Mouse (Mus musculus) liver, adult (tissue): ENCODE data around the gene Slc16a13.
A peak's percentile ranks its signal among the peaks of the same experiment; 100 is the strongest.

Source experiments
- GATA4 ChIP-seq: IDR thresholded peaks from 2 replicates; pipeline ENCODE4 v1.6.1; 2014; ENCODE audit warnings: mild to moderate bottlenecking, low read length; ENCODE audit not compliant: insufficient replicate concordance

Gene Slc16a13

DNA sequence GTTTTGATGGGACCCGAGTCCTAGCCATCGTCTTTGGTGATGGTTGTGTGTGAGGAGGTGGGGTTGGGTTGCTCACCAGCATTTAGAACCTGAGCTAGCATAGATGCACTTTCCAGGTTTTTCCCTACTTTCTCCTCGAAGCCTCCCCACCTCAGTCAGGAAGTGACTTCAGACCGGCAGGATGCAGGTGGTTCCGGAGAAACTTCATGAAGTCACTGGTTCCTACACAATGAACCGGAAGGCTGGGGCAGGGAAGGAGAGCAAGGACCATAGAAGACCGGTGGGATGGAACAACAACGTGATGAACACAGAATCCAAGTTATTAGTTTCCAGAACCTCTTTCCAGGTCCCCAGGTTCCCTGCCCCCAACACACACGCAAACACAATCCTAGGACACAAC is 2.9 kb upstream of the Slc16a13 start:
- TF ChIP-seq GATA4: no peak

DNA sequence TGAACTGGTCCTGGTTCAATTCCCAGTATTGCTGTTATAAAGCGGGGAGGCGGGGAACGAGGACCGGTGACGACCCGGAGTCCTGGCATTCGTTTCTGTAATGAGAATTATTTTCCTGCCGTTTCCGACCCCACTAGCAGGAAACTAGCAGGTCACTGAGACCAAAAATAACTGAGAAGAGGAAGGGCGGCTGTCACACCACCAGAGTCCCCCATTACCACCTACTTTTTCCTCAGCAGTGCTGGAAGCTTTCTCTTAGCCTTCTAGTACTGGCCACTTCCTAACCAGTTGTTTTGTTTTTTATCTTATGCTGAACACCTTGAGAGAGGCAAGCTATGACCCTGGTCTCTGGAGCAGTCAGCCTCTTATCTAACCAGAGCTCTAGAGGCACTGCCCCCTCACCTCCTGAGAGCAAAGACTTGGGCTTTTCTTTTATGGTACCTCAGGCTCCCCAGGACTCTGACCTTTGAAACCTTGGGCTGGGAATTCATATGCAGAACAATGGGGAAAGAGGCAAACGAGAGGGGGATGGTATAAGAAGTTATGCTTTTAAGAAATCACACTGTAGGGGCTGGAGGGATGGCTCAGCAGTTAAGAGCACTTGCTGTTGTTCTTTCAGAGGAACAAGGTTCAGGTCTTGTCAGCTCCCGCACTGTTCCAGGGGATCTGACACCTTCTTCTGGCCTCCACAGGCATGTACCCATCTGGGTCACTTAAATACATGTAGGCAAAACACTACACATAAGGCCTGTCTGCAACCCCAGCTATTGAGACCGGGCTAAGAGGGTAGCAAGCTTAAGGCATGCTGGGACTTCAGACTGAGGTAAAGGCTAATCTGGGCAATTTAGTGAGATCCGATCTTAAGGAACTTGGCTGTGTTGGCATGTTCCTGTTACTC is 988 bp upstream of the Slc16a13 start:
- TF ChIP-seq GATA4: no peak

DNA sequence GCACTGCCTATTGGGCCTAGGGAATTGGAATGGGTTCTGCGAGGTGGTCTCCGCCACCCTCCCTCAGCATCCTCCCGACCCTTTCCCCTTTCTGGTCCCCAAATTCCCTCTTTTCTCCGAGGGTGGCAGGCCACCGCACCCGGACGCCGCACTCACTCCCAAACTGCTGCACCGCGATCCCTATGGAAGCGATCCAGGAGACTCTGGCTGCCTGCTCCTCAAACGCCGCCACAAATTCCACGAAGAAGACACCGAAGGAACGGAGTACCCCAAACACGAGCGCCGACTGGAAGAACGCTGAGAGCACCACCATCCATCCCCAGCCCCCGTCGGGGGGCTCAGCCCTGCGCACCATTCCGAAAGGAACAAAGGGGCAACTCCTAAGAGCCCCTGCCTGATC is 541 bp downstream of the Slc16a13 start:
- no peak for TF ChIP-seq GATA4

DNA sequence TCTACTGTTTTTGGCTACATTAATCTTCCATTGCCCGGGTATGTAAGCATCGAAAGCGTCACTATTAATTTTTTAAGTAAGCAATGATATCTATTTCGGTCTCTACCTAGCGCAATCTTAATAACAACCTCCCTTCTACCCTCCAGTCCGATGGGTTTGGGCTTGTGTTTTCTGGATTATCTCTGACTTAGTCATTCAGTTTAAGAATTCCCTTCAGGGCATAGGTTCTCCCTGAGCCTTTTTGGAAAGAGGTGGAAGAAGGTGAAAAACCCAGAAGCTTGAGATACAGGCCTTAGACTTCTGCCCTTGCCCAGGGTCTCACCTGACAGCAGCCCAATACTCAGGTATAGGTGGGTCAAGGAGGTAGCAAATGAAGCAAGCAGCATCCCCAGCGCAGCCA is 991 bp downstream of the Slc16a13 start:
- no peak for TF ChIP-seq GATA4

DNA sequence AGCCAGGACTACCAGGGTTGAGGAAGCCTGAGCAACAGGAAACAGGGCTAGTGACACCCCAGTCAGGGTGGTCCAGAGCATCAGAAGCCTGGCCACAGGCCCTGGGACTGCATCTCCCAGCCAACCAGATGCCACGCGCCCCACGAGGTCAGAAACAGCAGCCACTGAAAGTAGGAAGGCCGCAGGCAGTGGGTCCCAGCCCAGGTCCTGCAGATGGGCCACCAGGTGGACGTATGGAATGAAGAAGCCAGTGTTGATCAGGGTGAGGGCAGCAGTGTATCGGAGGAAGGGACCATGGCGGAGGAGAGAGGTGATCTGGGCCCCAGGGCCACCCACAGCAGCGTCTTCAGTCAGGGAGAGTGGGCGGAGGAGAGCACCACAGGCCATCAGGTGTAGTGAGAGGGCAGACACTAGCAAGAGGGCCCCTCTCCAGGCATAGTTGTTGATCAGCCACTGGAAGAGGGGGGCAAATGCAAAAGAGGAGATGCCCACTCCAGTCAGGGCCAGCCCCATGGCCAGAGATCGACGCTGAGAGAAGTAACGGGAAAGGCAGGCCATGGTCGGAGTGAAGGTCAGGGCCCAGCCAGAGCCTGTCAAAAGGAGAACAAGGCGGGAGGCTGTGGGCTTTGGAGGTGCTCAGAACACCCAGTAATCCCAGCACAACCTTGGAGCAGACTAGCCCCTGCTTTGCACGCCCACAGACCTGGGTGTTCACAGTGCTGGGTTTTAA is 2.0 kb downstream of the Slc16a13 start:
- TF ChIP-seq GATA4: no peak

DNA sequence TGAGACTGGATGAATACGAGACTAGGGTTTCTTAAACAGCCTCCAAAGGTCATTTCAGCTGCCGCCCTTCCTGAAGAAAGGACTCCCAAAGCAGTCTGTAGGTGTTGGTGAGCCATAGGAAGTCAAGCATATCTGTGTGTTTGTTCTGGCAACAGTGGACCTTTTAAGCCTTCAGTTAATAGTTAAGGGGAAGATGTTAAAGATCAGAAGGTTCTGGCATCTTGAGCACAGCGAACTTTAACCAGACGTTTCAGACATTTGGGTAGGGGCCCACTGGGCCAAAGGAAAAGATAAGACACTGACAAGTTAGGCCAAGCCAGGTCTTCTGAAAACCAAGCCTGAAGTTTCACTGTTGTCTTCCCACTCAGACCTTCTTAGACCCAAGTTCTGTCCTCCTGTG is 2.8 kb downstream of the Slc16a13 start:
- TF ChIP-seq GATA4: peak; percentile 17; the same call in 1 of the 2 replicates

DNA sequence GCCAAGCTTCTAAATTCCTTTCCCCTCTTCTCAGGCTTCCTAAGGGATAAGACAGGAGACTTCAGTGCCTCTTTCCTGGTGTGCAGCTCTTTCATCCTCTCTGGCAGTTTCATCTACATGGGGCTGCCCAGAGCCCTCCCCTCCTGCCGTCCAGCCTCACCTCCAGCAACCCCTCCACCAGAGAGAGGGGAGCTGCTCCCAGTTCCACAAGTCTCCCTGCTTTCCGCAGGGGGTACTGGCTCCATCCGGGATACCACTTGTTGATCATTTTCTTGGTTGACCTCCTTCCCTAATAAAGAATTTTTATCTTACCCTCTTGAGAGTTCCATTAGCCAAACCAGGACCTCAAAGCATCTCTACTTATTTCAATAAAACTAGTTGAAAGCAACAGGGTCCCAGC is 4.8 kb downstream of the Slc16a13 start:
- no peak for TF ChIP-seq GATA4

DNA sequence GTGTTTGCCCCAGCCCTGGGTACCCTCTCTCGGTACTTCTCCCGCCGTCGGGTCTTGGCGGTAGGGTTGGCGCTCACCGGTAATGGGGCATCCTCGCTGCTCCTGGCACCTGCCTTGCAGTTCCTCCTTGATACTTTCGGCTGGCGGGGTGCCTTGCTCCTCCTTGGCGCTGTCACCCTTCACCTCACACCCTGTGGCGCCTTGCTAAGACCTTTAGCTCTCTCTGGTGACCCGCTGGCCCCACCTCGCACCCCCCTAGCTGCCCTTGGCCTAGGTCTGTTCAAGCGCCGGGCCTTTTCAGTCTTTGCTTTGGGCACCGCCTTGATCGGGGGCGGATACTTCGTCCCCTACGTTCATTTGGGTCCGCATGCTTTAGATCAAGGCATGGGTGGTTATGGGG is 5.6 kb downstream of the Slc16a13 start:
- TF ChIP-seq GATA4: no peak

DNA sequence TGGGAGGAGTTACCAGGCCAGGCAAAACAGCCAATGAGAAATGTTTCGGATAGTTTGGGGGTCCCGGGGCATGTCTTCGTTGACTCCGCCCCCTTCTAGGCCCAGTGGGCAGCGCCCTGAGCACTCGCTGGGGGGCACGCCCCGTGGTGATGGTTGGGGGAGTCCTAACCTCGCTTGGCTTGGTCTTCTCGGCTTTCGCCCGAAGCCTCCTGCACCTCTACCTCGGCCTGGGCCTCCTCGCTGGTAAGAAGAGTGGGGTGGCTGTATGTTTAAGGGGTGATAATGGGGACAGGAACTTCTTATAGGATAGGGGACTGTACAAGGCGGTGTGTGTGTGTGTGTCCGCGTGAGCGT is 6.0 kb downstream of the Slc16a13 start:
- no peak for TF ChIP-seq GATA4

DNA sequence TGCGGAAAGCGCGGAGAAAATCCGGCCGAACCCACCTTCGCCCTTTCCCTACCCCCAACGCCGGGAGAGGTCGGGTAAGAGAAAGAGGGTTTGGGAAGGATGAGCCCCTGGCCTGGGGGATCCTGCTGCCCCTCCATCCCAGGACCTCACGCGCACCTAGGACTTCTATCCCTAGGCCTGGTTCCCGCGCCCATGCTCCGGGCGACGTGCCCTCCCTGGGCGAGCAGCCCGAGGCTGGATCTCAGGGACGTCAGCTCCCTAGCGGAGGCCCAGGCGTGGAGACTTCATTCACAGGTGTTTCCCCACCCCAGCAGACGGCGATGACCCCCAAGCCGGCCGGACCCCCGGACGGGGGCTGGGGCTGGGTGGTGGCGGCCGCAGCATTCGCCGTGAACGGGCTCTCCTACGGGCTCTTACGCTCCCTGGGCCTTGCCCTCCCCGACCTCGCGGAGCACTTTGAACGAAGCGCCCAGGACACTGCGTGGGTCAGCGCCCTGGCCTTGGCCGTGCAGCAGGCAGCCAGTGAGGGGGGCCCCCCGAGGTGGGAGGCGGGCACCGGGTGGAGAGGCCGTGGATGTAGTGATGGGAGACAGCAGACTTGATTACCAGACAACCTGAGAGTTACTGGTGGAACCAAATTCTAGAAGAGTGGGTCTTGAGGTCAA is 6.5 kb downstream of the Slc16a13 start:
- TF ChIP-seq GATA4: no peak

DNA sequence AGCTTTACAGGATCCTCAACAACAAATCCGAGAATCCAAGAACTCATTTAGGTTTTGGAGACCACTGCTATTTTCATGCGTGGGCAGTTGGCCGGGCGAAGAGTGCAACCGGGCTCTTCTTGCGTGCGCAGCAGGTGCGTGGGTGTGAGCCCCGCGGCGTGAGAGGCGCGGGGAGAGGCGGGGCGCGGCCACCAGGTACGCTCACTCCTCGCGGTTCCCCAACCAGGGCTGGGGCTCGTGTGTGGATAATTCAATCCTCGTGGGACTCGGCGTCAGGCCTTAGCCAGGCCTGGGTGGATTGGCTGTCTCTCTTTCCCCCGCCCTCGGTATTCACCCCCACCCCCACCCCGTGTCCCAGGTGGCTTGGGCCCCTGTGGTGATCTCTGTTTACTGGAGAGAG is 7.1 kb downstream of the Slc16a13 start:
- no peak for TF ChIP-seq GATA4

DNA sequence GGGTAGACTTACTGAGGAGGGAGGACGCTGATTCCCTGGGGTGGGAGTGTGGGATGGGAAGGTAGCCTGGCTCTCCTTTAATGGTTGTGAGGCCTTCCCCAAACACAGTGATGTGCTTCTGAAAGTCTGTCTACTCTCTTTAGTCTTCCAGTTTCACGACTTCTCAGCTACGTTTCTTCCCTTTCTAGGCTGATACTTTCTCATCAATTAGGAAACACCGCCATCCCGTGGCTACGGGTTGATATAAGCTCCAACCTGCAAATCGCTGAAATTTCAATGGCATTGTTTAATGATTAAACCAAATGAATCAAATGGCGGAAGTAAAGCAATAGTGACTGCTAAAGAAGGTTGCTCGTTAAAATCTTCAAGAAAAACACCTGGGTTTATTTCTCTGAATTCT is 8.0 kb downstream of the Slc16a13 start:
- TF ChIP-seq GATA4: no peak

DNA sequence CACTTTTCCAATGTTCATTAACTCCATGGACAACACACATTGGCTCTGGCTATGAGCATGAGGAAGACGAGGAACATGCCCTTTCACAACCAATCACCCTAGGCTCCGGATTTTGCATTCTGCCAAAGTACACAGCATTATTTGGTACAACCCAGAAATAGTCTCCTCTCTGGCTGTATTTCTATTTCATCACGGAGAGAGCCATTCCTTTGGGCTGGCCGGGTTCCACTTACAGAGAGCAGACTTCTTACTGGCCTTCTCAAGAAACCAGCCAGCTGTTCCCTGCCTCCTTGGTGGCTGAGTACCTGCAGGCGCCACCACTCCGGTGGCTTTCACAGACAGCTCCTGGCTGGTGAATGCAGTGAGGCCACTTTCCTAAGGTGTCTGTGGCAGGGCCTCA is 8.4 kb downstream of the Slc16a13 start, which contains the start of gene Slc16a11:
Slc16a11 (plus strand) TSS at position 330 of the 400 bp plus-strand sequence.
- TF ChIP-seq GATA4: no peak

DNA sequence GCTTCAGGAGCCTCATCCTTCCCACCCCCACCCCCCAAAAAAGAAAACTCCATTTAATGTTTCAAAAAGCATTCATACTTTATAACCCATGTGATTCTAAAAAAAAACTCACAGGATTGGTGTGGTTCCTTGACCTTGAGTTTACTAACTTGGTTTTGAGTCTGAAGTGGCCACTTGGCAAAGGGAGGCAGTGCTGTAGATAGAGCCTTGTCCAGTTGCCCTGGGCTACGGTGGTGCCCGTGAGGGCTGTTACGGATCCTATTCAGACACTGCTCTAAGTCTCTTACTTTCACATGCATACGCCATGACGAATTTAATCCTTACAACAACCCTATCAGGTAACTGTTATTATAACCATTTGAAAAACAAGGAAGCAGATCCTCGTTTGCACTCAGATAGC is 8.9 kb downstream of the Slc16a13 start:
- no peak for TF ChIP-seq GATA4

DNA sequence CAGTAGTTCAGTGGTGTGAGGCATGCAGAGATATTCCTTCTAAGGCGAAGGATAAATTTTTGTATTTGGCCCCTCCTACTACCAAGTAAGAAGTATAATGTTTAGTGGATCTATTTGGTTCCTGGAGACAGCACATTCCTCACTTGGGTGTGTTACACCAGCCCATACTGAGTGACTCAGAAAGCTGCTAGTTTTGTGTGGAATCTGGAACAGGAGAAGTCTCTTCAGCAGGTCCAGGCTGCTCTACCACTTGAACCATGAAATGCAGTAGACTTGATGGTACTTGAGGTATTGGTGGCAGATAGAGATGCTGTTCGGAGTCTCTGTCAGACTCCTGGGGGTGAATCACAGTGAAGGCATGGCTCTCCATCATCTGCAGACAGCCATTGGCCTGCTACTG is 10.2 kb downstream of the Slc16a13 start:
- TF ChIP-seq GATA4: no peak
